Mouse (Mus musculus) right cerebral cortex, adult 18-20 months (tissue): ENCODE data around the gene Tfrc.

Source experiments
- DNase-seq: peaks from one replicate; pipeline ENCODE4 v3.0.0; 2022; ENCODE audit warnings: mixed read lengths

Gene Tfrc

GRCm38 (mm10) chr16:32650974-32651618 is 42.4 kb downstream of the Tfrc start:
- DNase-seq: no peak

- no peak for DNase-seq
Measured at GRCm38 (mm10) chr16:32654071-32654733, 45.5 kb downstream of the Tfrc start.

GRCm38 (mm10) chr16:32655534-32655933 is 46.8 kb downstream of the Tfrc start:
- DNase-seq: no peak

GRCm38 (mm10) chr16:32656321-32656720 is 47.6 kb downstream of the Tfrc start:
- DNase-seq: no peak

GRCm38 (mm10) chr16:32656794-32657193 is 48.1 kb downstream of the Tfrc start:
- DNase-seq: peak; percentile 39

GRCm38 (mm10) chr16:32657498-32658250 is 49.0 kb downstream of the Tfrc start:
- DNase-seq: no peak

- peak; percentile 57 for DNase-seq
Measured at GRCm38 (mm10) chr16:32658743-32659171, 50.0 kb downstream of the Tfrc start.

- DNase-seq: peak; percentile 72
Measured at GRCm38 (mm10) chr16:32659385-32659784, 50.7 kb downstream of the Tfrc start.

GRCm38 (mm10) chr16:32660095-32660494 is 51.4 kb downstream of the Tfrc start:
- DNase-seq: no peak

GRCm38 (mm10) chr16:32660557-32661321 is 52.0 kb downstream of the Tfrc start:
- peak; percentile 67 for DNase-seq

GRCm38 (mm10) chr16:32661493-32661921 is 52.8 kb downstream of the Tfrc start:
- no peak for DNase-seq

GRCm38 (mm10) chr16:32662372-32662771 is 53.7 kb downstream of the Tfrc start:
- no peak for DNase-seq

GRCm38 (mm10) chr16:32663231-32663858 is 54.6 kb downstream of the Tfrc start:
- no peak for DNase-seq

- DNase-seq: no peak
Measured at GRCm38 (mm10) chr16:32664211-32664610, 55.5 kb downstream of the Tfrc start.

- no peak for DNase-seq
Measured at GRCm38 (mm10) chr16:32665851-32666665, 57.3 kb downstream of the Tfrc start.

- no peak for DNase-seq
Measured at GRCm38 (mm10) chr16:32666671-32667551, 58.2 kb downstream of the Tfrc start.

- DNase-seq: no peak
Measured at GRCm38 (mm10) chr16:32667552-32667872, 58.8 kb downstream of the Tfrc start.

- no peak for DNase-seq
Measured at GRCm38 (mm10) chr16:32668030-32668429, 59.3 kb downstream of the Tfrc start.

- DNase-seq: no peak
Measured at GRCm38 (mm10) chr16:32668472-32668871, 59.8 kb downstream of the Tfrc start.

GRCm38 (mm10) chr16:32669243-32669642 is 60.5 kb downstream of the Tfrc start:
- DNase-seq: no peak
